Mouse (Mus musculus) brain, embryonic 14.5 days (tissue): ENCODE measurements at regions not wholly inside any gene's neighbourhood (a gene's known extent, or its start where the extent isn't known, plus 50 kb on each side); places are given as distances from the start of the nearest gene placed in this dataset.

Source experiments
- CTCF ChIP-seq: fragments of 200-500 bp; IDR thresholded peaks from 2 replicates; pipeline ENCODE4 v1.5.1; 2012; ENCODE audit warnings: inconsistent platforms, mild to moderate bottlenecking, moderate library complexity, borderline replicate concordance; ENCODE audit not compliant: insufficient read depth, insufficient read length; ENCODE audit errors: extremely low read depth
- POLR2A ChIP-seq: fragments of 200-500 bp; IDR thresholded peaks from 2 replicates; pipeline ENCODE4 v1.6.1; 2012; ENCODE audit warnings: mild to moderate bottlenecking, inconsistent platforms, borderline replicate concordance; ENCODE audit not compliant: poor library complexity, insufficient read depth, insufficient read length, severe bottlenecking; ENCODE audit errors: extremely low read depth

GRCm38 (mm10) chr2:53384545-53385176 lies 193.1 kb downstream of the Arl6ip6 start:
- TF ChIP-seq POLR2A (no peak), CTCF (no peak)
